Mouse (Mus musculus): ENCODE measurements around the gene OR5BS1P. TPM values are rescaled to one million over a fixed set of nuclear protein-coding genes. Genes with fewer than 3 reads are reported as not detected.
A peak's percentile ranks its signal among the peaks of the same experiment; 100 is the strongest.
"Not testable (repeated sequence)": the region's sequence is repeated elsewhere in the genome, so short reads cannot be mapped to it uniquely, and the experiment has no call there.

The OR5BS1P gene
- total RNA-seq (2021) = not detected
- long read RNA-seq, experiment 1 = 0 reads
- long read RNA-seq, experiment 2 = 0 reads

DNA sequence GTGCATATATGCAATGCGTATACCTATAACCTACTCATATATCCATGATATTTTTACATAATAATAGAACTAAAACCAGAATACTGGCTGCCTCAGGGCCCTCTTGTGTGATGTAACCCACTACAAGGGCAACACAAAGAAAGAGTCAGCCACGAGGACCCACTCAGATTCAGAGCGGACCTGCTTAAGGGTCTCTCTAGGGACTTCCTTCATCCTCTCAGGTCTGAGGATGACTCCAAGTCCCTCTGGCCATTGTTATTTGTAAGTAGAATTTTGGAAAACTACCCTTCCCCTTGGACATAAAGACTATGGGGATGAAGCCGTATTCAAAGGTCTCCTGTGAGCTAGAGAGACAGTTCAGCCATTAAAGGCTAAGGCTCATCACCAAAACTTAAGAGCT is at the start of gene OR5BS1P:
Gene OR5BS1P, plus strand, starts transcription at position 301 of the 400 bp plus-strand sequence.
- no peak for DNase-seq (ENCODE audit: low spot score in 2 of 2)

DNA sequence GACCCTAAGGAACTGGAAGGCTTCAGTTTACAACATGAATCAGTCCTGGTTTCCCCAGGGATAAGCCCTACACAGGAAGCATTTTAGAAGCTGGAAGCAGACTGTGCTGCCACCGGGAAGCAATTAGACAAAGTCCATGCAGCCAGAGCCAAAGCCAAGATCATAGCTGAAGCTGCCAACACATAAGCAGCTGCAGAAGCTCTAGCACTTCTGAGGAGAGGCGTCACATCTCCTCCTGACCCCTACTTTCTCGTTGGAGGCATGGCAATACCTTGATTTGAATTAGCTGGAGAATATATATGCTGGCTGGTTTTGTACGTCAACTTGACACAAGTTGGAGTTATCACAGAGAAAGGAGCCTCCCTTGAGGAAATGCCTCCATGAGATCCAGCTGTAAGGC is 48.8 kb upstream of the OR5BS1P start:
- no peak for DNase-seq (ENCODE audit: low spot score in 2 of 2)

DNA sequence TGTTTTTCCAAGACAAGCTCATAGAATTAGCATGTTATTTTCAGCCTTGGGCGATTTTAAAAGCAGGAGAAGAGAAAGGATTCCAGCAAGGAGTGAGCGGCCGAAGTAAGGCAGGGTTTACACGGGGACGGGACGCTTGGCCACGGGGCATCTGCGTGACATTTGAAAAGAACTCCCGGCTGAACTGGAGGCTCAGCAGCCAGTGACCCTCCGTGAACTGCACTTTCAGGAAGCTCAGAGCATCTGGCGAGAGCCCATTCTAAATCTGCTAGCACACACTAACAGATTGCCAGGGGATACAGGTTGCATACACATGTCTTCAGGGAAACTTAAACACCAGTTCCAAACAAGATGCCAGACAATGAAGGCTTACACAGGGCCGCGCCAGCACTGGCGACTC is 45.4 kb upstream of the OR5BS1P start:
- no peak for DNase-seq (ENCODE audit: low spot score in 2 of 2)

DNA sequence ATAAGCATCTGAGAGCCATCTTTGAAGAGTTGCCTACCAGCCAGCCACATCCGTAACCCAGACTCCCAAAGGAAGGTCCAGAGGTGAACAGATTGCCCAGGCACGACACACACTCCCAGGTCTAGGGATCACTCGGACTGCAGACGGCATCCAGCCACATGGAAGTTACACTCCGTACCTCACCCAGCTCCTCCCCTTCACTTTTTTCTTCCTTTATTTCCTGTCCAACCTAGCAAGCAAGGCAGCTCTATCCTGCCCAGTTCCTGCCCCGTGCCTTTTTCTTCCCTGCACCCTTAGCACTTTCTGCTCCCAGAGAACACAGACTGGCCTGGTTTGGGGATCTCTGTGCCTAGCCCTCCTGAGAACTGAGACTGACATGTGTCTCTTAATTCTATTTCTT is 44.9 kb upstream of the OR5BS1P start:
- DNase-seq (ENCODE audit: low spot score in 2 of 2) = no peak

DNA sequence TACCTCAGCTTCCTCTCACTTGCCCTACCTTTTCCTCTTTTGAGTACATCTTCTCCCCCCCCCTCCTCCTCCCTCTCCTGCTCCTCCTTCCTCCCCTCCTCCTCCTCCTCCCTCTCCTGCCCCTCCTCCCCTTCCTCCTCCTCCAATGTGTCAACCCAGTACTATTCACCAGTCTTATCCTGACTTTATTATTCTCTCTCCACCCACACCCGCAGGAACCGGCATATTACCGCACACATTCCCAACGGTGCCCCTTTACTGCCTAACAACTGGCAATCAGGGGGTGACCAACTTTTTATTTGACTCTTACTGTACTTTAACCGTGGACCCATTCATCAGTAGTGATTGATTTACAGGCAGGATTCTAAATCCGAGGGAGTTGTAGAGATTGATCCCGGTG is 44.5 kb upstream of the OR5BS1P start:
- DNase-seq (ENCODE audit: low spot score in 2 of 2) = no peak

DNA sequence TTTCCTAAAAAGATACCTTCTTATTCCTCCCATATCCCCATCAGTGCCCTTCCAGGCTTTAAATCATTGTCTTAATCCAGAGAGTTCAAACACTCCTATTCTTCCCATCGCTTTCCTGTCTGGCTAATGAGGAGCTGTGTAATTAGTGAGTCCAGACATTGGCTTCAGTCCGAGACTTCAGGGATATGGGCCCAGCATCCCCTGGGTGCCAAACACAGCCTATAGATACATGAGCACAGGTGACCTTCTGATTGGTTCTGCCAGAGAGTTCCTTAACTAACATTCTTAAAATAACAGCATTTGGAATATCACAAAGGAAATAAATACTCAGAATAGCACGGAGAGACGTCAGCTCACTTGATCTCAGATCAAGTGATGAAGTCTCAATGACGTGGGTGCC is 38.8 kb upstream of the OR5BS1P start, which contains the start of gene Olfr282:
Gene Olfr282, plus strand, starts transcription at position 301 of the 400 bp plus-strand sequence.
- DNase-seq (ENCODE audit: low spot score in 2 of 2) = not testable (repeated sequence)

DNA sequence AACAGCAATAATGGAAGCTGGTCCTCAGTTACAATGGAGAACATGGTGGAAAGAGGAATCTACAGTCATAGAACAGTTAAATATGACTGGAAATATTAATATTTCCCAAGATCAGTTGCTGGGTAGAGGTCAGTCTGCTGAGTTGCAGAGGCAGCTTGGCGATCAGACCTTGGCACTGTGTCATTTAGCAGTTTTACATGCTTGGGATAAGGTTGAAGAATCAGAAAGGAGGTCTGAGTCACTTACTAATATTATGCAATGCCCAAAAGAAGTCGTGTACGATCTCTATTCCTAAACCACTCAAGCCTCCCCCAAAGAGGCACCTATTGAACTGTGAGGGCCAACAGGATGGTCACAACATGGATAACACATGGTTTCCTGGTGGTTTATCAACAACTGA is 25.1 kb upstream of the OR5BS1P start:
- DNase-seq (ENCODE audit: low spot score in 2 of 2) = no peak

DNA sequence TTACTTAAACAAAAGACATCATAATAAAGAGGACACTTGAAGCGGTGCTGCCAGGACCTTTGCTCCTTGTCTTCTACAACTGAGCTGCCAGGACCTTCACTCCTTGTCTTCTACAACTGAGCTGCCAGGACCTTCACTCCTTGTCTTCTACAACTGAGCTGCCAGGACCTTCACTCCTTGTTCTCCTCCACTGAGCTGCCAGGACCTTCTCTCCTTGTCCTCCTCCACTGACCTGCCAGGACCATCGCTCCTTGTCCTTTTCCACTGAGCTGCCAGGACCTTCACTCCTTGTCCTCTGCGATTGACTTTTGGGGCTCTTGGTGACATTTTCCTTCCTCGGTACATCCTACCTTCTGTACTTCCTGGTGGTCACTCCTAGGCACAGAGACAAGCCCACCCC is 21.2 kb upstream of the OR5BS1P start:
- DNase-seq (ENCODE audit: low spot score in 2 of 2) = no peak

DNA sequence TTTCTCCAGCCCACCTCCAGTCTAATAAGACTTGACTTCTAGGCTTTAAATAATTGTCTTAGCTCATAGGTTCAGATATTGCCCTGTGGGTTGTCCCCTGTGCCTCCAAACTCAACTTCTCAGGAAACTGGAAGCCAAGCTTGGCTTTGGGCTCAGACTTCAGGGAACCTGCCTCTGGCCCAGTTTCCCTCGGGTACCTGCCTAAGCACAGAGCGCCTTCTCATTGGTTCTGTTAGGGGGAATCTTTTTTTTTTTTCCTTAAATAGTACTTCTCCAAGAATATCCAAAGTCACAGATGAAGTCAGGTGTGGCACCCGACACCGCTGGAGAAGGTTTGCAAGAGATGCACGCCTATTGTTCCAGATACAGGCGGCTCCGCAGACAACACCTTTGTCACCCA is 17.4 kb upstream of the OR5BS1P start, which contains the start of gene Olfr281:
Gene Olfr281, plus strand, starts transcription at position 301 of the 400 bp plus-strand sequence.
- no peak for DNase-seq (ENCODE audit: low spot score in 2 of 2)

DNA sequence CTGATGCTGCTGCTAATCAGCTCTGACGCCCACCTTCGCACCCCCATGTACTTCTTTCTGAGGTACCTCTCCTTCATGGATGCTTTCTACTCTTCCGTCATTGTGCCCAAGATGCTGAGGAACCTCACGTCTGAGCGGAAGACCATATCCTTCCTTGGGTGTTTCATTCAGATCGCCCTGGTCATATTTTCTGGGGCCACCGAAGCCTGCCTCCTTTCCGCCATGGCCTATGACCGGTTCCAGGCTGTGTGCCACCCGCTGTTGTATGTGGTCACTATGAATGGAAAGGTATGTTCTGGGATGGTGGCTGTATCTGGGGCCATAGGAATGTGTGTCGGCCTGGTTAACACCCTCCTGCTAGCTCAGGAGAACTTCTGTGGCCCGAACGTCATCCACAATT is 1.8 kb downstream of the OR5BS1P start:
- DNase-seq (ENCODE audit: low spot score in 2 of 2) = no peak

DNA sequence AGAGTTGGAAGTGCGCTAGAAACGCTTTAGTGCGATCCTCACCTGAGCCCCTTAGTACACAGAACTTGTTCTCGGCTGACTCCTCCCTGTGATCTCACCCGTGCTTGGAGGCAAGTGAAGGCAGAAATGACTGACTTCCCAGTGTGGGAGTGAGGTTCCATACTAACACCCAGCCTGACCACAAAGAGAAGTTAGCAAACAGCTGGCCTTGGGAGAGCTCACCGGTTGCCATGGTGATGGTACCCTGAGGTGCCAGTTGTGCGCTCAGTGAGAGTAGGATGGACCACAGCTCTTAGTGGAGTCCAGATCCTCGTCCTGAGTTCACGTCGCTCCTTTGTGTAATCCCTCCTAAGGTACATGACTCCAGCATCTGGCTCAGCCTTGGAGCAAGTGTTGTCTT is 5.3 kb downstream of the OR5BS1P start:
- DNase-seq (ENCODE audit: low spot score in 2 of 2) = no peak

DNA sequence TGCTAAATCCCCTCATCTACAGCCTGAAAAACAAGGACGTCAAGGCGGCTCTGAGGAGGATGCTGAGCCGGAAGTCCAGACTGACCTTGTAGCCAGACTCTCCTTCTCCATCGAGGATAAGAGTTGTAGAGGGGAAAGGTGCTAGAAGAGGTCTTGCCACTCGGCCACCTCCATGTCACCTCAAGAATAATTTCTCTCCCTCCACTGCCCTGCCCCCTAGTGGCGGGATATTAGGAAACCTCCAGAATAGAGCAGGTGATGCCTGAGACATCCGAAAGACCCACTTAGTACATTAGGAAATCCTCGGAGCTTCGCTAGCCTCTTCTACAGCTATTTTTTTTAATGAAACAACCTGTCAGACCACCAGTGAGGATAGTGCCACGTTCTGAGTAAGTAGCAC is 5.7 kb downstream of the OR5BS1P start:
- DNase-seq (ENCODE audit: low spot score in 2 of 2) = peak in 1 of 2 experiments; percentile 30

DNA sequence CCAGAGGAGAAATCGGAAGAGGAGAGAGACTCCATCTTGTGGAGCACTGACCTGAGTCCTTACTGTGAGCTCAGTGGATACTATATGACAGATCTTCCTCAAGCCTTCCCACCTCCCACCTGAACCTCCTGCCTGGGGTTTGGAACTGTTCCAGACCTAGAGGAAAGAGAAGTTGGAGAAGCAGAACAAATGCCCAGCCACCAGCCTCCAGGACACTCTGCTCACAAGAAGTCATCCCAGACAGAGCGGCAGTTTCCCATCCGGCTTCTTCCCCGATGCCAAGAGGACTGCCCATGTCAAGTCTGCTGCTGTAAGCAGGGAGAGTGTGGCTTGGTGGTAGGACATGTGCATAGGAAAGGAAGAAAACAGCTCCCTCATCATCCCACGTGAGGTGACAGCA is 6.6 kb downstream of the OR5BS1P start:
- no peak for DNase-seq (ENCODE audit: low spot score in 2 of 2)

DNA sequence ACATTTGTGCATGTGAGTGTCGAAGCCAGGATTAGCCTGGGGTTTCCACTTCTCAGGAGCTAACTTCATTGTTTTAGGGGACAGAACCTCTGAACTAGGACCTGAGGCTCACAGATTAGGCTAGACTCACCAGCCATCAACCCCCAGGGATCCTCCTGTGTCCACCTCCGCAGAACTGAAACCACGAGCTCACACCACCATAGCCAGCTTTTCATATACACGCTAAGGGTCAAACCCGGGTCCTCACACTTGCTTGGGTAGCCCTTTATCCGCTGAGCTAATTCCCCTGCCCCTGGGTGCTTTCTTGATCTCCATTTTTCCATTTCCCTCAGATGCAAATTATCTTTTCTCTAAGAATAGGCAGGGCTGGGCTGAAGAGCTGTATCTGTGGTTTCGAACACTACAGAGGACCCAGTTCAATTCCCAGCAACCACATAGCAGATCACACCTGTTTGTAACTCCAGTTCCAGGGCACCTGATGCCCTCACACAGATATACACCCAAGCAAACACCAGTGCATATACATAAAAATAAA is 9.9 kb downstream of the OR5BS1P start:
- no peak for DNase-seq (ENCODE audit: low spot score in 2 of 2)

DNA sequence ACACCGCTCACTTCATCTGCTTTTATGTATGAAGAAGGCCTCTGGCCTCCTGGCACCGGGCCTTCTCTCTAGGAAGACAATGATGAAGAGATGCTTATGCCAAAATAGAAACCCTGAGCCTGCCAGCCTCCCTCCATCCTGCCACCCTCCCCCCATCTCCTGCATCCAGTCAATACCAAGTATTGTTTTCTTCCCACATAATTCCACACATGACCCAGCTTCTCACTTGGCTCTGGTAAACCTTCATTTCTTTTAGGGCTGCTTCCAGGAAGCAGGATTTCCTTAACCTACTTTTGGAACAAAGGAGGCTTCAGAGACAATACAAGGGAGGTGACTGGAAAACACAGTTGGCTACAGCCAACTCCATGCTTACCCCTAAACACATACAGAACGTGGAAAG is 13.0 kb downstream of the OR5BS1P start, which contains the start of gene Lalba:
Gene Lalba, minus strand, starts transcription at position 21 of the 400 bp plus-strand sequence.
- no peak for DNase-seq (ENCODE audit: low spot score in 2 of 2)

DNA sequence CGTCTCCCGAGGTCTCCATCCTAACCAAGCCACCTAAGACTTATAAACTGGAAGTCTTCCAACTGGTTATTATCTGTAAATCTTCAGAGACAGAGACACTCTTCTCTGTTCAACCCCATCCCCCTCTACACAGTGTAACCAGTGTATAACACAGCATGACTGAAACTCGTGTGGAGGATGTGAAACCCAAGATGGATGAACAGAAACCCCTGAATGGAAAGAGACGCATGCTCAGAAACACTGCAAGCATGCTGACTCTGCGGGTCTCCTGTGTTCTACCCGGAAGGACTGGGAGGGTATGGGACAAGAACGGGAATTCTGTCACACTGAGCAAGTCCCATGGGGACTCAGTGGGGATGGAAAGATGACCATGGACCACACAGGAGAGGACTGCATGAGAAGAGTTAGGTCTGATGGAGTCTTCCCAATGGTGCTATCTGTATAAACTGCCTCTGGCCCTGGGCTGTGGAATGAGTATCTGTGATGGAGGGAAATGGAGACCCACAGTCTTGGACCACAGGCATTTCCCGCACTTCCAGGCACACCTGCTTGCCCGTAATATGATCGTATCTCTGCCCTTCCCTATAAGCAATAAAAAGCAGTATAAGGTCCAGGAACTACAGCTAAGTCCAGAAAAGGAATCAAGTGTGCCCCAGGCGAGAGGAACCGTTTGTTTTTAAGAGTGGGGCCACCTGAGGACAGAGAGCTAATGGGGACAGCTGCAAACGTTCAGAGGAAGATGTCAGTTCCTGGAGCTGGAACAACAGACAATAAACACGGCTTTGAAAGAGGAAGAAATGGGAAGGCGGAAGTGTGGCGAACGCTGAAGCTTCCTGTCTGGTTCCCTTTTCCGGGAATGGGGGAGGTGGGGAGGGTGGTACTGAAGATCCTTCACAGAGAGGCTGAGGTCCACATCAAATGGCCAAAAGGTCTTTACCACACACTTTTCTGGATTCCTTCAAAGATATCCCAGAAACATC is 14.5 kb downstream of the OR5BS1P start:
- no peak for DNase-seq (ENCODE audit: low spot score in 2 of 2)

DNA sequence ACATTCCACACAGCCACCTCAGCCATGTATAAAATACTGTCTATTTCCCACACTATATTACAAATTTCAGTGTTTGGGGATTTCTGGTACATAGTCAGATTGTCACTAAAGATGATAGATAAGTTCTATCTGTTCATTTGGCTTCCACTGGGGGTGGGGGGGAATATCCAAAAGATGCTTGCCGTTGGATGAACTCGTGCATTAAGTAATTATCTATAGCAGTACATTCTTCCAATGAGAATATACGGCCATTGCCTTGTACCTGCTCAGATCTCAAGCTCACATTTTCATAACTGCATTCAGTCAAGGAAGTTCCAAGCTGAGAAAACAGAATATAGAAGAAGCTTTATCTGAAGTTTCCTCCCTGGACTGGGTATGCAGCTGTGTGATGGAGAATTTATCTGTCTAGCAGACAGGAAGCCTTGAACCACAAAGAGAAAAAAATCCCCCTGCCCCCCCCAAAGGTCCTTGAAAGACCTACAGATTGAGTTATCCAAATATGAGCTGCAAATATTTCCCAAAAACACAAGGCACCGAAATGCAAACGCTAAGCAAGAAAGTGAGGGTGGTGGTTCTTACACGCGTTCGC is 16.8 kb downstream of the OR5BS1P start:
- no peak for DNase-seq (ENCODE audit: low spot score in 2 of 2)

DNA sequence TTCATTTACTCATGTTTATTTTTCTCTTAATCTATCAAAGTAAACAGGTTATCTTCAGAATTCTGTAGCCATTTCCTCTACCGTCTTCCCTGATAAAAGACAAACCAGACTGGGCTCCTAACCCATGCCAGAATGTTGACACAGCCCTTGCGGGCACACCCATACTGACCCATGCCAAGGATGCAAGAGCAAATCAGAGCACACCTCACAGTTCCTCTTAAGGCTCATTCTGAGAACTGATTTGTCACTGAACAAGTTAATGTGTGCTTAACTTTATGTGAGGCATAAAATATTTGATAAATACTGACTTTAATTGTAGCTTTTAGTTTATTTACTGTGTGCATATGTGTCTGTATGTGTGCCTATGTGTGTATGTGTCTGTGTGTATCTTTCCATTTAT is 21.6 kb downstream of the OR5BS1P start:
- no peak for DNase-seq (ENCODE audit: low spot score in 2 of 2)

DNA sequence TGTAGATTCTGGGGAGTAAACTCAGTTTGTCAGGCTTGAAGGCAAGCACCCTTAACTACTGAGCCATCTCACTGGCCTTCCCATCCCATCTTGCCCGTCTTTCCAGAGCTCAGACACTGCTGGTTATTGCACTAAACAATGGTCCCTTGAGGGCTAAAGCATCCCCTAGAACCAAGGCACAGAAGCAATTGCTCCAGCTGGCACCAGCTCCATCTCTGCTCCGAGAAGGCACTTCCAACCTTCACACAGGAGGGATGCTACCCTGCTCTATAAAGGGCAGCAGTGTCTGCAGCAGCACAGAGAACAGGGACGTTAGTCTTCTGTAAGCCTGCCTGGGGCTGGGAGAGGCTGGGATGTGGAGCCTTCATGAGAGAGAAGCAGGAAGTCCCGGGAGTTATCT is 22.4 kb downstream of the OR5BS1P start, which contains the start of gene Olfr279:
Gene Olfr279, plus strand, starts transcription at position 301 of the 400 bp plus-strand sequence.
- DNase-seq (ENCODE audit: low spot score in 2 of 2) = no peak

DNA sequence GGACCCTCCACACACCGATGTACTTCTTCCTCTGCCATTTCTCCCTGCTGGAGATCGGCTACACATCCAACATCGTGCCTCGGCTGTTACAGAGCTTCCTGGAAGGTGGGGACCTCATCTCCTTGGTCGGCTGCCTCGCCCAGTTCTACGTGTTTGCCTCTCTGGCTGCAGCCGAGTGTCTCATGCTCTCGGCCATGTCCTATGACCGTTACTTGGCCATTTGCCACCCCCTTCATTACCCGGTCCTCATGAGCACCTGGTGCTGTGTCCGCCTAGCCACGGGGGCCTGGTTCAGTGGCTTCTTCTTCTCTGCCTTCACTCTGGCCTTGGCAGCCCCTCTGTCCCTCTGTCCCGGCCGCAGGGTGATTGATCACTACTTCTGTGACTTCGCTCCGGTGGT is 27.9 kb downstream of the OR5BS1P start:
- no peak for DNase-seq (ENCODE audit: low spot score in 2 of 2)

DNA sequence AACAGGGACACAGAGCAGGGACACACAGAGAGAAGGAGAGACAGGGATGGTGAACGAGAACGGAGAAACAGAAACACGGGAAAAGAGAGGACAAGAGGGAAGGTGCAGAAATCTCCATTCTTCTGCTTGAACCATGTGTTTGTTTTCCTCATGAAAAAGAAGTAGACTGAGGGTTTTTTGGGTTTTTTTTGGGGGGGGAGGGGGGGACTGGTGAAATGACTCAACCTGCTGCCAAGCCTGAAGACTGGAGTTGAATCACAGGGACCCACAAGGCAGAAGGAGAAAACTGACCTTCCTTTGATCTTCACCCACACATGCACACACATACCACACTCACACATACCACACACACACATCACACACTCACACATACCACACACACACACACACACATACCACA is 33.6 kb downstream of the OR5BS1P start:
- DNase-seq (ENCODE audit: low spot score in 2 of 2) = no peak

DNA sequence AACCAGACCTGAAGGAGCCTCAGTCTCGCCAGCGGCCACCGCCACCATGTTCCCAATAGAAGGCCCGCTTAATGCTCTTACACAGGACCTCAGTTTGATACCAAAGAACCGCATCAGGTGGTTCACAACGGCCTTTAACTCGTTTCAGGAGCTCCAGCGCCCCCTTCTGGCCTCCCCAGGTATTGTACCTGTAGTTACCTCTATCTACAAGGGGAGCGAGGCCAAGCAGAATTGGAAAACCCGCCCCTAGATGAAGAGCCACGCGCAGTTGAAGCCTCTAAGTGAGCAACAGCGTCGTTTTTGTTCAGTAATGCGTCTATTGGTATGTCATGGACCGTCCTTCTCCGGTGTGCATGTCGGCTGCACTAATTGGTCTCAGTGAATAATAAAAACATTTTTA is 34.8 kb downstream of the OR5BS1P start:
- peak in 1 of 2 experiments; percentile 34 for DNase-seq (ENCODE audit: low spot score in 2 of 2)

All from adrenal gland, postnatal 4 days (tissue).